Mouse (Mus musculus) adrenal gland, postnatal 25 days (tissue): ENCODE measurements around the gene Slc44a5. TPM values are rescaled to one million over a fixed set of nuclear protein-coding genes. Genes with fewer than 3 reads are reported as not detected.

Experiments used
- DNase-seq: peaks from one replicate; pipeline ENCODE4 v3.0.0; 2021; ENCODE audit warnings: mixed read lengths
- long read RNA-seq: library from polyadenylated mRNA; stranded (forward); transcript quantifications from one replicate; pipeline ENCODE4 v2.0.0, GENCODE M21; 2021
- total RNA-seq: library from RNA; stranded (reverse); gene quantifications from 2 replicates; pipeline ENCODE4 v1.2.3, GENCODE M21; 2021

The Slc44a5 gene
- total RNA-seq: not detected in 2 replicates
- long read RNA-seq: 0 reads

DNA sequence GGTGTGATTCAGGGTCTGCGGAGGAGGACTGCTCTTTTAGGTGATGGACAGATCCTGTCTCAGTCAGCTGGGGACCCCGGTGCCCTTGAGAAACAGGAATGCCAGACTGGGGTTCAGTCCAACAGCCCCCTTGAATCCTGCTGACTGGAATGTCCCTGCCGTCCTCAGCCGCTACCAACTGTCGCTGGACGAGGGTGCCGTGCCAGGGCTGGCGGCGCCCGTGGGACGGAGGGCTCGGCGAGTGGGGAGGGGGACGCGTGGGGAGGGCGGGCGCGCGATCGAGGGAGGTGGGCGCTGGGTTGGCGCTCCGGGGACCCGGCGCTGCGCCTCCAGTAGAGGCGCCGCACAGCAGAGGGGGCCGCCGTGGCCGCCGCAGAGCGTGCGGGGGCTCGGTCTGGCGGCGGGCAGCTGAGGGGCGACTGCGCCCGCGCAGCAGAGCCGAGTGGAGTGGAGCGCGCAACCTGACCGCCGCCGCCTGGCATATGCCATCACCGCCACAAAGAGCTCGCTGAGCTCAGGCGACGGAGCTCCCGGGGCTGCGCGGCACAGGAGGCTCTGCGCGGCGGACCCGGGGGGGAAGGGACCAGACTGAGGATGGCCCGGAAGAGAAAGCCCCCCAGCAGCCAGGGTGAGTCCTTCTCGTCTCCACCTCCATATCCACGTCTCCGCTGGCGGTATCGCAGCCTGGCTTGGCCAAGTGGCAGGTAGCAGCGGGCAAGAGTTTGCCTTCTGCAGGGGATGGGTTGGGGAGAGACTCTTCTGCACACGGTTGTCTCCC is at the start of gene Slc44a5:
TSS of gene Slc44a5 (plus strand) at position 266 of the 778 bp plus-strand sequence.
- DNase-seq: peak; percentile 47

DNA sequence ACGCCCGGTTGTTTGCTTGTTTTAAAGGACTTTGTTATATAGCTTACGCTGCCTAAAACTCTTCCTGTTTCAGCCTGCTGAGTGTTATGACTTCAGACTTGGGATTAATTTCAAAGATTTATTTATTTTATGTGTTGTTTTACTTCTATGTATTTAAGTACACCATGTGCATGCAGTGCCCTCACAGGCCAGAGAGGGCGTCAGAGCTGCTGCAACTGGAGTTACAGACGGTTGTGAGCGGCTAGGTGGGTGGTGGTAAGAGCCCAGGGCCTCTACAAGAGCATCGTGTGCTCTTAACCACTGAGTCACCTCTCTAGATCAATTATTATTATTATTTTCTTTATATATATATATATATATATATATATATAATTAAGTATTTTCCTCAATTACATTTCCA is 46.9 kb upstream of the Slc44a5 start:
- DNase-seq: no peak

DNA sequence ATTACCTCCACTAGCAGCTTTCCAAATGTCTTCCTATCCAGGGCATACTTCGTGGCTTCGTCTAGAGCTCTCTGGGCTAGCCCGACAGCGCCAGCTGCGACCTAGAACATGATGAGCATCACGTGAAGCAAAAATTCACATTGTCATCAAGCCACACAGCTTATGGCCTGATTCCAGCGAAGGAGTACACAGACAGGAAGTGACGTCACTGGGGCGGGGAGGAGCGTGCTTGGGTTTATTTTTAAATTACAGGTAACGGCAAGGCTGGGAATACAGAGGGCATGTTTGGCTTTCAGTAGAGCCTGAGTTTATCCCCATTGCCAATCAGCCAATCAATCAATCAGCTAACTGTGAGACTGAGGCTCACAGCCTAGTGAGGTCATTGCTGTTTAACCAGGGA is 43.7 kb upstream of the Slc44a5 start:
- DNase-seq: no peak

DNA sequence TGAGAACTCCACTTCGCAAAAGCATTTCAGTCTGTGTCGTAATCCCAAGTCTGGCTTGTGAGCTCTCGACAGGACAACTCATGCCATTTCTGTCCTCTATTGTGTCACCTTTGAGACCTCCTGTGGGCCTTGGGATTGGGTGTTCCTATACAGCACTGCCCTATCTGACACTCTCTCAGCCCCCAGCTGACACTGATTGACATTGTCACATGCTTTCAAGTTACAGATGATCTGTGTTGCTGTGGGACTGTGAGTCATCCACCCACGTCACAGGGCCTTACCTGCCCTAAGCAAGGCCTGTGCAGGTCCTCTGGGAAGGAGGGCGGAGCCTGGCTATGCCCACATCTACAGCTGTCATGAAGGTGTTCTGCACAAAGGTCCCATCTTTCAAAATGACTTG is 40.8 kb upstream of the Slc44a5 start:
- no peak for DNase-seq

DNA sequence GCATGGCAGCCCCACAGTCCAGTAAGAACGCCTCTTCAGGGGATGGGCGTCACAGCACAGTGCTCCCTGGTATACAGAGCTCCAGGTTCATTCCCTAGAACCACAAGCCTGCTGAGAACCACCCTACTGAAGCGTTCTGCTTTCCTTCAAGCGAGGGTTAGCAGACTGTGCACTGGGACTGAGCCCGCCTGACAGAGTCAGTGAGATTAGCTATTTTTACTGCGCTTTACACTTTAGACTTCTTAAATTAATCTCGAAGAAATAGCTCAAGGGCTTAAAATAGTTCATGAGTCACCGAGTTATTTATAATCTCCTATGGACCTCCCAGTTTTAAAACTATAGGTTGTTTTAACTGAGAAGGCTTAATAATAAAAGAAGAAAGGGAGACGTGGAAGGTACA is 37.4 kb upstream of the Slc44a5 start:
- no peak for DNase-seq

DNA sequence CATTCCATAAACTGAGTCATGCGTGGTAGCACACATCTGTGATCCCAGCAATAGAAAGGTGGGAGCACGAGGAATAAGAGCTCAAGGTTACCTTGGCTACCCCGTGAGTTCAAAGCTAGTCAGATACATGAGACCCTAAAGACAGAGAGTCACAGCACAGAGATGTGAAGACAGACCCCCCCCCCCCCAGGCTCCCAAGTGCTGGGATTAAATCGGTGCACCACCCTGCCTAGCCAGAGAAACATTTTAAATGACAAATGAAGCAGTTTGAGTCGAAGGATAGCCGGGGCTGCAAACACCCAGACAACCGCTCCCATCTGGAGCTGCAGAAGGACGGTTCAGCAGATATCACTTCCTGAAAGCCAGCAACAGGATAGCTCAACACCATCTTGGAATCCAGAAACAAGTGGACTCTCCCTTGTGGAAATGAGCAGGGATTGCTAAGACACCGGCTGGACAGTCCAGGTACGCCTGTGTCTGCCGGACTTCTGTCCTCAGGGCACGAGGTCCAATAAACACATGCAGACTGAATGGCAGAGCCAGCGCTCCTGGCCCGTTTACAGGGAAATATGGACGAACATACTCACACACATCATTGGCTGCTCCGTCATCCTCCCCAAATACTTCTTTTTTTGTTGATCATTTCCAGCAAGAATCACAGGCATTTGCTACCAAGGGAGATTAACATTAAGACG is 36.0 kb upstream of the Slc44a5 start:
- DNase-seq: no peak

DNA sequence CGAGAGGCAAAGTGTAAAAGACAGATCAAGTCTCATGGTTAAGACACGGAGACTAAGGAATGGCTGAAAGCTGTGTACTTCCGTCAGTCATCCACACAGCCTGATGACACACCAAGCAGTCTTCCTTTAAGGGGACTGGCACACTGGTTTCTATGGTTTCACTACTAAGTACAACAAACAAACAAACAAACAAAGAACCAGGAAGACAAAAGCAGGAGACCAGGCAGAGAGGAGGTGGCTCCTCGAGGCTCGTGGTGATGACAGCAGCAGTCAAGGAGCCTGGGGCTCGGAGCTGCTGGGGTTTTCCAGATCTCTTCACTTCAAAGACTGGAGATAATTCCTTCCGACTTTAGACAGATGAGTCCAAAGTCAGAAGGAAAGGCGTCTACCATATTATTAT is 33.2 kb upstream of the Slc44a5 start:
- DNase-seq: no peak

DNA sequence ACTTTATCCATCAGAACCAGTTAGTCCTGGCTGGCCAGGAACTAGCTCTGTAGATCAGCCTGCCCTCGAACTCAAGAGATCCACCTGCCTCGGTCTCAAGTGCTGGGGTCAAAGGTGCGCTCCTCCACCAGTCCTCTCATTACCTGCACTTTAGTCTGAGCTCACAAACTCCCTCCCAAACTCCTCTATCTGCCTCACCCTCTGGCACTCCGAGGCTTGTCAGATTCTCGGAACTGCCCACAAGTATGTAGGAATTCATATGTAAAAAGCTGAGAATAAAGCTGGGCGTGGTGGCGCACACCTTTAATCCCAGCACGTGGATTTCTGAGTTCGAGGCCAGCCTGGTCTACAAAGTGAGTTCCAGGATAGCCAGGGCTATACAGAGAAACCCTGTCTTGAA is 32.8 kb upstream of the Slc44a5 start:
- DNase-seq: no peak

DNA sequence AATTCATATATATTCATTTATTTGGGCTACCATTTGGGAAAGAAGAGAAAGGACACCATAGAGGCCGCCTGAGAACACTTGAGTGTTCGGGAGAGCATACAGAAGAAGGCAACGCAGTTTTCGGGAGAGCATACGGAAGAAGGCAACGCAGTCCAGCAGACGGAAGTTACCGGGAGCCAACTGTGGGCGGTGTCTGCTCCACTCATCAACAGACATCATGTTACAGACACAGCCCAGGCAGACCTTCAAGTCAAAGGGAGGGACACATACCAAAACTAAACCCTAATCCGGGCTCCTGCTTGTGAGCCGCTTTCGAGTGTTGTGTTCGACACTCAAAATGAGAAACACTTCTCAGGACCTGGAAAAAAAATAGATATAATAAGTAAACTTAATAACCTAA is 31.6 kb upstream of the Slc44a5 start:
- no peak for DNase-seq

DNA sequence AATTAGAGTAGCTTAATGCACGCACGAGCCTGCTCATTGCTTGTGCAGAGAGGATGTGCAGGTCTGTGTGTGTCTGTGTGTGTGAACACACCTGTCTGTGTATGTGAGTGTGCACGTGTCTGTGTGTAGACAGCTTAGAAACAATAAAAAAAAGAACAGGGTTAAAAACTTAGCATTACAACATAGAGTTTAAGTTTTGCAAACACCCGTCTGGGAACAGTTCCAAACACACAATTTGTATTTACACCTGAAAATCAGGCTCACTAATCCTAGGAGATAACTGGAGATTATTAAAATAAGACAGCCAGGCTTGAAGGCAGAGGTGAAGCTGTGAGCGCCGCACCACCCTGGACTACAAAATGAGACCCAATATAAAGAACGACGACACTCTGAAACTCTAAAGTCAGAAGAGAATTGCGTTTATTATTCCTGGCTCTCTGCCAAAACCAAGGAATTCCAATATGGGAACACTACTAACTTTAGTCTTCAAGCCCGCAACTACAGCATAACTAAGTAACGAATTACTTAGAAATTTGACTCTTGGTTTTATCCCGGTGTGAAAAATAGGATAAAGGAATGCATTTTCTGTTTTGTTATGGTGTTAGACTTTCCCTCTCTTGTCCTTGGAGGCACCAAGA is 30.1 kb upstream of the Slc44a5 start:
- DNase-seq: no peak

DNA sequence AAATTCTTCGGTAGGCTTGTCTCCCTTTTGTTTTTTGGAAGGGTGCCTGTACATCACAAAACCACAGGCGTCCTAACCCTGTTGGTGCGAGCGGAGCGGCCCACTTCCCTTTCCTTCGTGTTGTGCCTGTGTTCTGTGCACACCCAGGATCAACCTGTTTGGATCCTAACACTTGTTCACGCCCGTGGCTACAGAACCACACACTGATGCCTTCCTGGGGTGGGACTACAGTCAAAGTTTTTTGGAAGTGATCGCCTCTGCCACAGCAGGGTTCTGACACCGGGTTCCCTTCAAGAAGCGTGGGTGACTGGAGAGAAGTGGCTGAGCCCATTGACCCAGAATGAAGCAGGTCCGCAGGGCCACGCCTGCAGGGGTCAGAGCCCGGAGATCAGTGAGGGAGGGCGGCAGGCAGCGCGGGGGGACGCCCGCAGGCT is 29.3 kb upstream of the Slc44a5 start:
- no peak for DNase-seq

DNA sequence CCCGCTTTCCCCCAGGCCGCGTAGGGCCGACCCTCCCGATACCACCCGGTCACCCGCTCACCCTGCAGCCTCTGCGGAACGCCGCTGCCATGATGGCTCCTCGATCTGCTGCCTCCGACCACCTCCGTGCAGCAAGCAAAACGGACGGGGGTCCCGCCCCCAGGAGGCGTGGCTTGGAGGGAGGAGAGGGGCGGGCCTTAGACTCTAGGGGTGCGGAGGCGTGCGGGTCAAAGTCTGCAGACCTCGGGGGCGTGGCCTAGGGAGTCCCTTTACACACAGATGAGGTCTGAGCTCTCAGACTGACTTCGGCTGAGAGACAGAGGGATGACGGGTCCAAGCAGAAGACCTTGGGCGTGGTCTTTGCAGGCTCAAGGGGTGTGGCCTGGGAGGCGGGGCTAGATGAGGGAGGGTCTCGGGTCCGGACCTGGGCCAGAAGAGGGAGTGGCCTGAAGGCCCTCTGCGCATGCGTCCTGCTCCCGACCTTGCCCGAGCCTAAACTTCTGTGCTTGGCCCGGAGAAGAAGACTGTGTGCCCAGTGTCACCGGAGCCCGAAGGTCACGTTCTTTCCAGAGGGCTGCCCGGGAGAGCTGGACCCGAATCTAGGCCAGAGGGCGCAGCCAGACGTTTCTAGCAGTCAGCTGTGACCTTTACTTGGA is 28.8 kb upstream of the Slc44a5 start, which contains the start of gene Acadm:
TSS of gene Acadm (minus strand) at position 298 of the 656 bp plus-strand sequence.
- peak; percentile 99 for DNase-seq

DNA sequence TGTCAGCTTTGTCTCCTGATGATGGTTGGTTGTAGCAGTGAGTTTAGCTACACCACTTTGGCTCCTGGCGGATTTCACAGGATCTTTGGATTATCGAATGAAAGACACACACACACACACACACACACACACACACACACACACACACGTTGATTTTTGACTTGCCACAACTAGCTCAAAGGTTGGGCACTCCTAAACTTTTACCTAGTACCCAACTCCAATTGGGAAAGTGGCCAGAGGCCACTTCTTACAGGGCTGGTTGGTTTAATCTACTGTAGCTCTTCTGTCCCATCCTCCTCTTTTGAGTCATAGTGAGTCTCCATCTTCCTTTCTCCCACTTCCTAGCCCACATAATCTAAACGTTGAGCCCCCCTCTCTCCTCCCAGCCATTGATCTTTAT is 26.0 kb upstream of the Slc44a5 start:
- no peak for DNase-seq

DNA sequence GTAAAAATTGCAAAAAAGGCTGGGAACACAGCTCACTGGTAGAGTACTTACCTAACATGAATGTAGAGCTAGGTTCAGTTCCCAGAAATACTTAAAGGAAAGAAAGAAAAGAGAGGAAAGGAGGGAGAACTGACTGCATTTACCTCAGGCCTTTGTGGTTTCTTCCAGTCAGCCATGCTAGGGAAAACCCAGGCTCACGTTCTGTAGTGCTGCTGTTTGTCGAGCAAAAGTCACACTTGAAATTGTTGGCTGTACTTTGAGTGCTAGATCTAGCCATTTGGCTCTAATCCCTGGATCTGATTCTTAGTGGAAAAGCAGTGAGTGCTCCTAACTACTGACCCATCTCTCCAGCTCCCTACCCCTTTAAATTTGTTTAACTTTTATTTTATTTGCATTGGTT is 25.1 kb upstream of the Slc44a5 start:
- DNase-seq: no peak

DNA sequence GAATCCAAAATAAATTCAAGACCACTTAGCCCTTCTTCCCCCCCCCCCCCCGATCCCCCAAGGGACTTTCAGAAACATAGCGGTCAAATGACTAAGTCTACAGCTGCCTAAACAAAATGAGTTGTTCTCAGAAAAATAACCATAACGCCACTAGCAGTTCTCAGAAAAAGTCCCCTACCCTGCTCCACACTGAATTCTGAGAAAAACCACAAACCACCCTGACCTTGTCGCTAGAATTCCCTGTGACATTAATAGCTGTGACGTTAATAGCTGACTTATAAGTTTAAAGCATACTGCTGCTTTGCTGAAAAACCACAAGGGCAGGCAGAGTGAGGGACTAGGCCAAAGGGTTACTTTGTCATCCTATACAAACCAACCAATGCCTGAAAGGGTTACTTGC is 15.3 kb upstream of the Slc44a5 start:
- DNase-seq: no peak

DNA sequence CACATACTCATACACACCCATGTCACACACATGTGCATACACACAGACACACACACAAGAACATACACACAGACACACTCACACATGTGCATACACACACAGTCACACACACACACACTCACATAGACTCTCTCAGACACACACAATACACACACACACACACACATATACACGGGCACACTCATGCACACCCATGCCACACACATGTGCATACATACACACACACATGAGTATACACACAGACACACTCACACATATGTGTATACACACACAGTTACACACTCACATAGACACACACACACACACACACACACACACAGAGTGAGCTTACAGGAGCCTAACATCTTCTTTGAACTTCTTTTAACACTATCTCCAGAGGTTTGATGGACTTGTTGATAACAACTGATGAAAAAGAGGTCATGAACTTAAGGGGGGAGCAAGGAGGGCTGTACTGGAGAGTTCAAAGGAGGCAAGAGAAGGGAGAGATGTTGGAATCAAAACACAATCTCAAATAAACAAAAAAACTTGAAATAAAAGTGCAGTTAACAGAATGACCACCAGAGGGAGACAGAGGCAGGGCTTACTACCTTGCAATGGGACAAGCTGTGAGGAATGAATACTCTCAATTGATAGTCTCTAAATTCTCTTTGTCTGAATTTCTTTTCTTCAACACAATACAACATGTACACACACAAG is 14.1 kb upstream of the Slc44a5 start:
- no peak for DNase-seq

DNA sequence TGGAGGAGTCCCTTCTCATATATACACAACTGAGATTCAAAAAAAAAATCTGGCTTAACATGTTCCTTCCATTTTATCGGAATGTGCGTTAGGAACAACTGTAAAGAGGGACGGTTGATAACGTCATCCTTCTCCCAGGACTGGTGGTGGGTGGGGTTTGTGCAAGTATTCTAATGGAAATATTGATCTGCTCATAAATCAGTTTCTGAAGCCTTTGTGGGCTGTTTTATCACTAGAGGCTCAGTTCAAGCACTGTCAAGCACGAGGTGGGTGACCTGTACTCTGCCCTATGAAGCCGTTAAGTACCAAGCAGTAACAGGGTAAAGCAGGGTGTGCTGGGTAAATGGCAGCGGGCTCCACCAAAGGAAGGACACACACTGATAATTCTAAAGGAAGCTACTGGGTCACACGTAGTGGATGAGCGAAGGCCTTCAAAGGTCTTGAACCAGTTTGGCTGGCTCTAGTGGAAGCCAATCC is 13.5 kb upstream of the Slc44a5 start:
- no peak for DNase-seq

DNA sequence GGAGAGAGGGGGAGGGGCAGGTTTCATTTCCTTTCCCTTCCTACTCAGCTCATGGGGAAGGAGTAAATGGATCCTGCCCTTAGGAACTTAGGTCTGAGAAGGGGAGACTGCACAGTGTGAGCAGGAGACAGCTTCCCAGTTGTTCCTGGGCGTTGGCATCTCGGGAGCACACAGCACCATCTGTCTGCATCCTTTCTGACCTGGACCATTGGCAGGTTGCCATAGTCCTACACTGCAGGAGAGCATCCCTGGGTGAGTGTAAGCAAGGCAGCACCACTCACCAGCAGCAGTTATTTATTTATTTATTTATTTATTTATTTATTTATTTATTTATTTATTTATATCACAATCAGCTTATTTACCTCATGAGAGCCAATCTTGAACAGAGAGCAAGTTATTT is 12.4 kb upstream of the Slc44a5 start:
- no peak for DNase-seq

DNA sequence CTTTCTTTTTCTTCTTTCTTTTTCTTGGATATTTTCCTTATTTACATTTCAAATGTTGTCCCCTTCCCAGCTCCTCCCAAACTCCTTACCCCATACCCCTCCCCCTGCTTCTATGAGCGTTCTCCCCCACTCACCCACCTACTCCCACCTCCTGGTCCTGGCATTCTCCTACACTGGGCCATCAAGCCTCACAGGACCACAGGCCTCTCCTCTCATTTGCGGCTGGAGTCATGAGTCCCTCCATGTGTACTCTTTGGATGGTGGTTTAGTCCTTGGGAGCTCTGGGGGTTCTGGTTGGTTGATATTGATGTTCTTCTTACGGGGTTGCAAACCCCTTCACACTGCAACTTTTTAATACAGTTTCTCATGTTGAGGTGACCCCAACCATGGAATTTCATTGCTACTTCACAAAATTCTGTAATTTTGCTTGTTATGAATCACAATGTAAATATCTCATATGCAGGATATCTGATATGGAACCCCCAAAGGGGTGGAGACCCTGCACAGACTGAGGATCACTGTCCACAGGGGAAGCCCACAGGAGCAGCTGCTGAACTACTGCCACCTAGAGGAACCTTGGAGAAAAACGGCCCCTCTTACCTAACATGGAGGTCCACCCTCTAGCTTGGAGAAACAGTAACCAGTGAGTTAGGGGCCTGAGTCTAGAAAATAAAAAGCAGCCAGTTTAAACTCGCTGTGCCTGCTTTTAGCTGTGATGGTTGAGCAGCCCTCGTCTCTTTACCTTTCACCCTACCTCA is 11.4 kb upstream of the Slc44a5 start:
- DNase-seq: no peak

DNA sequence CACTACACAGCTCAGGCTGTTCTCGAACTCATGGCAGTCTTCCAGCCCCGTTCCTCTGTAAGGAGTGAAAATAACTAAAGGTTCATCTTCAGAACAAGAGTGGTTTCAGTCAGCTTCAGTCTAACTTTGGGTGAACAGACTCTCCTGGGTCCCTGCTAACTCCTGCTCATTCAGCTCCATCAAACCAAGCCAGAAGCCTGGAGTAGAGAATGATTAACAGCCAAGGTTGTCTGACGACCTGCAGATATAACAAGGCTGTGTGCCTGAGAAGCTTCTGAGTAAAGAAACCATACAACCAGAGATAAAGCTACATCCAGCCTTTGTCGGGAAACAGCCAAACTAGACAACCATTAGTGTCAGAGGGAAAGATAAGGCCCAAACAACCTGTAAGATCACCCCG is 5.8 kb upstream of the Slc44a5 start:
- no peak for DNase-seq

DNA sequence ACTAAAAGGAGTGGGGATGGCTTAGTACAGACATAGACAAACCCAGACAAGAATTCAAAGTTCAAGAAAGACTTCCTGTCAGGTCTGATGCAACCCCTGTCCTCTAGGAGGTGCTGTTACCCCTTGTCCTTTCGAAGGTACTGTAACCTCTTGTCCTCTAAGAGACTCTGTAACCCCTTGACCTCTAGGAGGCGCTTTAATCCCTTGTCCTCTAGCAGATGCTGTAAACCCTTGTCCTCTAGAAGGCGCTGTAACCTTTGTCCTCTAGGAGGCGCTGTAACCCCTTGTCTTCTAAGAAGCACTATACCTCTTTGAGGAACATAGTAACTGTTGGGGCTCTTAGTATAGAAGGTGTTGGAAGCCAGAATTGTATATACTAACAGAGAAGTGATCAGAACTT is 4.7 kb upstream of the Slc44a5 start:
- DNase-seq: no peak
